Comparison of ENCODE assay signal across 15 mouse cellular contexts in the genomic region with DNA sequence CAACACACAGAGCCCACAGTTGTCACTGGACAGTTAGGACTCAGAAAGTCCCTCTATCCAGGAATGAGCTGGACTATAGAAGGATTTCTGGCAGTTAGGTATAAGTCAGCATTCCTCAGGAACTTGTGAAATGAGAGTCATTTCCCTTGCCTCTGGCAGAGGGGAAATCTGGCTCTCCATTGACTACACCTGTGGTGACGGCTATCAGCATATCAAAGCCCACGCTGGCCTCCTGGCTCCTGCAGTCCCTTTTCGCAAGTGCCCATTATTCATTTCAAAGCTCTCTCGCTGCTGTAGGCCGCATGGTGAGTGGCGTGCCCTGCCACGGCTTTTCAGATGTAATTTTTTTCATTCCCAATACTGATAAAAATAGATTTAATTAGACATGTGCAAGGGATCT.
DNase-seq lines count a peak whose midpoint lies in the region; ATAC-seq lines count a peak whose summit lies in the region.
"Had no signal": no experiment of that assay in that cellular context is flagged by ENCODE, and none has a peak within 500 bp of the region (broad histone marks: within the 10 kb centered on the region; RNA-seq: fewer than 3 reads in every experiment).

No protein-coding gene starts in this region.

- no peak for DNase-seq in hindbrain, embryonic 11.5 days (ENCODE audit: low spot score)
- peak; percentile 70 for DNase-seq in ES-CJ7 (ENCODE audit: low read depth, low spot score)
- no peak for DNase-seq in thymus, postnatal 25 days
- no peak for DNase-seq in Muller cell, postnatal 12 days (ENCODE audit: inconsistent ontology term)
- DNase-seq: cerebellum, adult 8-10 months; heart, postnatal 14 days; kidney, adult 2 months; spleen, adult 18-20 months had no signal

- H3K27me3 ChIP-seq in hindbrain, embryonic 11.5 days (ENCODE audit: control insufficient read depth, insufficient read depth, low read length): no peaks in the 10 kb centered on the region
- H3K27me3 ChIP-seq in hindbrain, embryonic 16.5 days (replicated peaks; ENCODE audit: control insufficient read depth, insufficient read depth, low read length): no peaks in the 10 kb centered on the region
- H3K27me3 ChIP-seq in forebrain, embryonic 15.5 days: no peaks in the 10 kb centered on the region
- no peaks in the 10 kb centered on the region for H3K27me3 ChIP-seq in midbrain, embryonic 15.5 days (replicated peaks)
- H3K27me3 ChIP-seq: lung, embryonic 15.5 days had no signal

- H3K4me3 ChIP-seq in hindbrain, embryonic 11.5 days (ENCODE audit: low read depth, low read length): no peak overlapping the region
- no peak overlapping the region for H3K4me3 ChIP-seq in hindbrain, embryonic 16.5 days (ENCODE audit: low read length)
- no peak overlapping the region for H3K4me3 ChIP-seq in forebrain, embryonic 15.5 days
- H3K4me3 ChIP-seq in midbrain, embryonic 15.5 days: no peak overlapping the region
- H3K4me3 ChIP-seq: lung, embryonic 15.5 days; megakaryocyte, embryonic 14.5 days had no signal

- 13% methylated on average over 7 of the region's 7 CpGs for WGBS in hindbrain, embryonic 11.5 days
- 19% methylated on average over 7 of the region's 7 CpGs for WGBS in hindbrain, embryonic 16.5 days
- 14% methylated on average over 7 of the region's 7 CpGs for WGBS in forebrain, embryonic 15.5 days
- 10% methylated on average over 7 of the region's 7 CpGs for WGBS in midbrain, embryonic 15.5 days

- no peaks in the 10 kb centered on the region for H3K36me3 ChIP-seq in hindbrain, embryonic 11.5 days (ENCODE audit: control insufficient read depth, insufficient read depth, low read length)
- H3K36me3 ChIP-seq in hindbrain, embryonic 16.5 days (ENCODE audit: control insufficient read depth, insufficient read depth, low read length): no peaks in the 10 kb centered on the region
- no peaks in the 10 kb centered on the region for H3K36me3 ChIP-seq in forebrain, embryonic 15.5 days
- no peaks in the 10 kb centered on the region for H3K36me3 ChIP-seq in midbrain, embryonic 15.5 days (replicated peaks)
- H3K36me3 ChIP-seq: lung, embryonic 15.5 days had no signal

- H3K27ac ChIP-seq in hindbrain, embryonic 11.5 days (ENCODE audit: low read depth, low read length): peak overlapping the region; percentile 1; the same call in 1 of the 2 replicates
- no peak overlapping the region for H3K27ac ChIP-seq in hindbrain, embryonic 16.5 days (ENCODE audit: low read depth, low read length)
- H3K27ac ChIP-seq in forebrain, embryonic 15.5 days (replicated peaks): peak overlapping the region; percentile 55
- H3K27ac ChIP-seq in midbrain, embryonic 15.5 days: 0 out of 2 replicates have a peak overlapping the region, but pooled peaks have one; percentile 38
- H3K27ac ChIP-seq: lung, embryonic 15.5 days; stomach, postnatal 0 days had no signal

- H3K9me3 ChIP-seq in hindbrain, embryonic 11.5 days (ENCODE audit: control insufficient read depth, low read length): no peaks in the 10 kb centered on the region
- H3K9me3 ChIP-seq in hindbrain, embryonic 16.5 days (ENCODE audit: control insufficient read depth, low read length): no peaks in the 10 kb centered on the region
- H3K9me3 ChIP-seq in forebrain, embryonic 15.5 days: no peaks in the 10 kb centered on the region
- no peaks in the 10 kb centered on the region for H3K9me3 ChIP-seq in midbrain, embryonic 15.5 days
- H3K9me3 ChIP-seq: lung, embryonic 15.5 days; megakaryocyte, embryonic 14.5 days had no signal

- peaks cover 8% of the 10 kb centered on the region for H3K4me1 ChIP-seq in hindbrain, embryonic 11.5 days (replicated peaks; ENCODE audit: control insufficient read depth, insufficient read depth, low read length)
- peaks cover 42% of the 10 kb centered on the region for H3K4me1 ChIP-seq in hindbrain, embryonic 16.5 days (ENCODE audit: control insufficient read depth, insufficient read depth, low read depth, low read length)
- peaks cover 92% of the 10 kb centered on the region for H3K4me1 ChIP-seq in forebrain, embryonic 15.5 days
- peaks cover 87% of the 10 kb centered on the region for H3K4me1 ChIP-seq in midbrain, embryonic 15.5 days

- no peak overlapping the region for H3K9ac ChIP-seq in hindbrain, embryonic 11.5 days (ENCODE audit: low read depth, low read length)
- no peak overlapping the region for H3K9ac ChIP-seq in hindbrain, embryonic 16.5 days (ENCODE audit: low read depth, low read length)
- no peak overlapping the region for H3K9ac ChIP-seq in forebrain, embryonic 15.5 days (replicated peaks)
- no peak overlapping the region for H3K9ac ChIP-seq in midbrain, embryonic 15.5 days
- H3K9ac ChIP-seq: lung, embryonic 15.5 days had no signal

- no peak overlapping the region for H3K4me2 ChIP-seq in hindbrain, embryonic 11.5 days (replicated peaks; ENCODE audit: low read depth, low read length)
- no peak overlapping the region for H3K4me2 ChIP-seq in hindbrain, embryonic 16.5 days (ENCODE audit: low read length)
- no peak overlapping the region for H3K4me2 ChIP-seq in forebrain, embryonic 15.5 days (replicated peaks)
- no peak overlapping the region for H3K4me2 ChIP-seq in midbrain, embryonic 15.5 days
- H3K4me2 ChIP-seq: liver, embryonic 11.5 days; lung, embryonic 15.5 days had no signal

- no peak for ATAC-seq in hindbrain, embryonic 11.5 days (ENCODE audit: low FRiP score)
- ATAC-seq in hindbrain, embryonic 16.5 days: no peak
- ATAC-seq in forebrain, embryonic 15.5 days (replicated peaks): no peak
- ATAC-seq in midbrain, embryonic 15.5 days (replicated peaks): no peak
